Mouse (Mus musculus) liver, adult (tissue): ENCODE measurements around the gene Angptl6.

Experiments
- GATA4 ChIP-seq: IDR thresholded peaks from 2 replicates; pipeline ENCODE4 v1.6.1; 2014; ENCODE audit warnings: mild to moderate bottlenecking, low read length; ENCODE audit not compliant: insufficient replicate concordance

Angptl6 gene

GRCm38 (mm10) chr9:20828127-20828526, 51.4 kb downstream of the Angptl6 start:
- no peak for TF ChIP-seq GATA4

- no peak for TF ChIP-seq GATA4
Measured at GRCm38 (mm10) chr9:20825781-20826180, 53.7 kb downstream of the Angptl6 start.
